Mouse (Mus musculus): ENCODE measurements around the gene Hoxc6. TPM values are rescaled to one million over a fixed set of nuclear protein-coding genes. Genes with fewer than 3 reads are reported as not detected.

Gene Hoxc6
- polyA plus RNA-seq, 1 experiment from 2014 or later, result 0.17 TPM

GRCm38 (mm10) chr15:103028916-103029512 lies 31.0 kb downstream of the Hoxc6 start:
- H3K9ac ChIP-seq (replicated peaks; ENCODE audit: low read length), result no peak overlapping the region

DNA sequence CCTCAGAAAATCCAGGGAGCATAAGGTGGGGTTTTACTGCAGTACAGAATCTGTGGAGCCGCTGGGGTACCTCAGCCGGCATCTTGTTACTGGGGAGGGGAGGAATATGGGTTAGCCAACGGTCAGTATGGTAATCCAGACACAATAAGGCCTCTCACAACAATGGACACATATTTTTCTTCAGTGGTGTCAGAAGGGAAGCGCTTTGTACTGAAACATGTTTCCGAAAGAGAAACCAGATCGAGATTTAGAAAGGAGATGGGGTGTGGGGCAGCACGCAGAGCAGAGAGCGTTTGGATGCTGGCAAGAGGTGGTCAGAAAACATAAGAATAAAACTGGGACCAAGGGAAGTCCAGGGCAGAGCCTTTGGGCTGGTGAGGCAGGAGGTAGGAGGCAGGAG lies 32.1 kb downstream of the Hoxc6 start:
- Histone ChIP-seq H3K4me3 (ENCODE audit: low read depth, low read length) (no peak overlapping the region), H3K9ac (replicated peaks; ENCODE audit: low read length) (no peak overlapping the region), H3K9me3 (replicated peaks; ENCODE audit: control insufficient read depth, low read length) (no peaks in the 10 kb centered on the region), H3K27me3 (ENCODE audit: control insufficient read depth, insufficient read depth, low read length) (peaks cover 93% of the 10 kb centered on the region), H3K4me2 (ENCODE audit: low read depth, low read length) (no peak overlapping the region), H3K4me1 (ENCODE audit: control insufficient read depth, insufficient read depth, low read length) (no peaks in the 10 kb centered on the region), H3K36me3 (replicated peaks; ENCODE audit: control insufficient read depth, insufficient read depth, low read depth, low read length) (no peaks in the 10 kb centered on the region), H3K27ac (replicated peaks; ENCODE audit: low read depth, low read length) (no peak overlapping the region)
- ATAC-seq (replicated peaks; ENCODE audit: insufficient number of reproducible peaks, low FRiP score, low TSS enrichment, low read depth), result no peak
- WGBS, result 2% methylated on average over 8 of the region's 8 CpGs
- no peak for DNase-seq (ENCODE audit: low spot score)

More at GRCm38 (mm10) chr15:103028916-103029512, 31.0 kb downstream of the Hoxc6 start:
- Histone ChIP-seq H3K36me3 (replicated peaks; ENCODE audit: control insufficient read depth, insufficient read depth, low read depth, low read length) (no peaks in the 10 kb centered on the region), H3K4me3 (ENCODE audit: low read depth, low read length) (no peak overlapping the region), H3K27me3 (ENCODE audit: control insufficient read depth, insufficient read depth, low read length) (peaks cover 93% of the 10 kb centered on the region), H3K4me2 (ENCODE audit: low read depth, low read length) (no peak overlapping the region), H3K9me3 (replicated peaks; ENCODE audit: control insufficient read depth, low read length) (no peaks in the 10 kb centered on the region), H3K27ac (replicated peaks; ENCODE audit: low read depth, low read length) (no peak overlapping the region), H3K4me1 (ENCODE audit: control insufficient read depth, insufficient read depth, low read length) (no peaks in the 10 kb centered on the region)
- 7% methylated on average over 9 of the region's 9 CpGs for WGBS
- DNase-seq (ENCODE audit: low spot score) (no peak), ATAC-seq (replicated peaks; ENCODE audit: insufficient number of reproducible peaks, low FRiP score, low TSS enrichment, low read depth) (no peak)

DNA sequence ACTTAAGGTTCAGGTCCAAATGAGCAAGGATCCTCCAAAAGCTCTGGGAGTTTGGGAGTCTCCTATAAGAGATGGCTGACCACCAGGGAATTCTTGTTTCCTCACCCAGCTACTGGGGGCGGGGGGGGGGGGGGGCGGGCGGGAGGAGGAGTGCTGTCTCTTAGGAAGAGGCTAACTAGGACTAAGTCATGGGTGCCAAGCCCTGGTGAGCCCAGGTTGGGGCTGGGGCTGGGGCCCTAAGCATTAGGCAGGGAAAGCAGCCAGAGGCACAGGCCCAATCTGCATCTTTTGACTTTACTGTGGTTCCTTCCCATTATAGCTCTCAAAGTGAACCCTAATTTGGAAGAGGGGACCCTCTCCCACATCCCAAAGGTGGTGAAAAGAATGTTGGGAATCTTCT lies 34.1 kb downstream of the Hoxc6 start:
- no peak overlapping the region for H3K4me2 ChIP-seq (ENCODE audit: low read depth, low read length)
- ATAC-seq (replicated peaks; ENCODE audit: insufficient number of reproducible peaks, low FRiP score, low TSS enrichment, low read depth) (no peak), DNase-seq (ENCODE audit: low spot score) (no peak)
- no peaks in the 10 kb centered on the region for H3K9me3 ChIP-seq (replicated peaks; ENCODE audit: control insufficient read depth, low read length)
- H3K9ac ChIP-seq (replicated peaks; ENCODE audit: low read length), result no peak overlapping the region
- H3K27ac ChIP-seq (replicated peaks; ENCODE audit: low read depth, low read length), result no peak overlapping the region
- no CpG with 5 or more reads among the region's 3 CpGs for WGBS
- H3K4me3 ChIP-seq (ENCODE audit: low read depth, low read length), result no peak overlapping the region
- H3K4me1 ChIP-seq (ENCODE audit: control insufficient read depth, insufficient read depth, low read length), result no peaks in the 10 kb centered on the region
- H3K27me3 ChIP-seq (ENCODE audit: control insufficient read depth, insufficient read depth, low read length), result peaks cover 92% of the 10 kb centered on the region
- H3K36me3 ChIP-seq (replicated peaks; ENCODE audit: control insufficient read depth, insufficient read depth, low read depth, low read length), result no peaks in the 10 kb centered on the region

GRCm38 (mm10) chr15:103032646-103033575 lies 34.9 kb downstream of the Hoxc6 start:
- ATAC-seq (replicated peaks; ENCODE audit: insufficient number of reproducible peaks, low FRiP score, low TSS enrichment, low read depth) (no peak), DNase-seq (ENCODE audit: low spot score) (no peak)
- Histone ChIP-seq H3K9ac (replicated peaks; ENCODE audit: low read length) (no peak overlapping the region), H3K9me3 (replicated peaks; ENCODE audit: control insufficient read depth, low read length) (no peaks in the 10 kb centered on the region), H3K27ac (replicated peaks; ENCODE audit: low read depth, low read length) (no peak overlapping the region), H3K27me3 (ENCODE audit: control insufficient read depth, insufficient read depth, low read length) (peaks cover 92% of the 10 kb centered on the region), H3K36me3 (replicated peaks; ENCODE audit: control insufficient read depth, insufficient read depth, low read depth, low read length) (no peaks in the 10 kb centered on the region), H3K4me1 (ENCODE audit: control insufficient read depth, insufficient read depth, low read length) (no peaks in the 10 kb centered on the region), H3K4me2 (ENCODE audit: low read depth, low read length) (no peak overlapping the region), H3K4me3 (ENCODE audit: low read depth, low read length) (no peak overlapping the region)
- WGBS, result under 1% methylated on average over 26 of the region's 26 CpGs

DNA sequence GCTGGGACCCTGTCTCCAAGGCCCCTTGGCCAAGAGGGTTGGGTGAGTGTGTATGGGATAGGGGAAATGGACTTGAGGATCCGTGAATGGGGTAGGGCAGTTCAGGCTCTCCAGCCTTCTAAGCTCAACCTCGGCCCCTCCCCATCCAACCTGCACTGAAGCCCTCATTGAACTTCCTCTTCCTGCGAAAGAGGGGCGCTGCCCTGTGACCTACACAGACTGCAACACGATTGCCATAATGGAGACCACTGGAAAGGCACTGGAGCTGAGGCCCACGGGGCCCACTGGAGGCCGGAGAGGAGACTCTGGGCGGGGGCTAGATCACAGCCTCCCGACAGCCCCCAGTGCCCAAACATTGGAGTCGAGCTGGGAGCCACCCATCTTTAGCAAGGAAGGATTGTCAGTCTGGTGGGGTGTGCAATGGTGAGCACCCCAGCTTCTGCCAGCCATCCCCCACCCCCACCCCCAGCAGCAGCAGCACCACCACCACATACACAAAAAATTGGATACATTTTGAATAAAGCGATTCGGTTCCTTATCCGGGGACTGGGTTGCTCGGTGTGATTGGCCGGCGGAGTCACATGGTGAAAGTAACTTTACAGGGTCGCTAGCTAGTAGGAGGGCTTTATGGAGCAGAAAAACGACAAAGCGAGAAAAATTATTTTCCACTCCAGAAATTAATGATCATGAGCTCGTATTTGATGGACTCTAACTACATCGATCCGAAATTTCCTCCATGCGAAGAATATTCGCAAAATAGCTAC lies 36.2 kb downstream of the Hoxc6 start:
- no peak overlapping the region for H3K4me2 ChIP-seq (ENCODE audit: low read depth, low read length)

DNA sequence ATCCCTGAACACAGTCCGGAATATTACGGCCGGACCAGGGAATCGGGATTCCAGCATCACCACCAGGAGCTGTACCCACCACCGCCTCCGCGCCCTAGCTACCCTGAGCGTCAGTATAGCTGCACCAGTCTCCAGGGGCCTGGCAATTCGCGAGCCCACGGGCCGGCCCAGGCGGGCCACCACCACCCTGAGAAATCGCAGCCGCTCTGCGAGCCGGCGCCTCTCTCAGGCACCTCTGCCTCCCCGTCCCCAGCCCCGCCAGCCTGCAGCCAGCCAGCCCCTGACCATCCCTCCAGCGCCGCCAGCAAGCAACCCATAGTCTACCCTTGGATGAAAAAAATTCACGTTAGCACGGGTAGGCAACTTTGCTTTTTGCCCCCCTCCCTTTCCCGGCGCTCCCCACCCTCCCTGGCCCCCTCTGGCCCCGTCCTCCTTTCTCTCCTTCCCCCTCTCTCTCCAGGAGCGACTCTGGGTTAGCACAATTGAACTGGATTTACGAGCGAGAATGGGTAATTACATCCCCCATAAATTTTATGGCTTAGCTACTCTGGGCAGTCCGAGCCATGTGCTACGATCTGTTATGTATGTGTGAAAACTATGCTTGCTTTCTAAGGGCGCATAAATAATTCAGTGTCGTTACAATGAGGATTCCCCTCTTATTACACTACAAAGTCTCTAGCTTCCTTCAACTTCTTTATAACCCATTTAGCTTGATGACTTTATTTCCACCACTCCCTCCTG lies 36.9 kb downstream of the Hoxc6 start:
- ATAC-seq (replicated peaks; ENCODE audit: insufficient number of reproducible peaks, low FRiP score, low TSS enrichment, low read depth) (no peak), DNase-seq (ENCODE audit: low spot score) (no peak)
- Histone ChIP-seq H3K4me3 (ENCODE audit: low read depth, low read length) (peak overlapping the region; percentile 7; the same call in 1 of the 2 replicates), H3K36me3 (replicated peaks; ENCODE audit: control insufficient read depth, insufficient read depth, low read depth, low read length) (no peaks in the 10 kb centered on the region), H3K9ac (replicated peaks; ENCODE audit: low read length) (no peak overlapping the region), H3K27ac (replicated peaks; ENCODE audit: low read depth, low read length) (no peak overlapping the region), H3K27me3 (ENCODE audit: control insufficient read depth, insufficient read depth, low read length) (peaks cover 93% of the 10 kb centered on the region), H3K4me1 (ENCODE audit: control insufficient read depth, insufficient read depth, low read length) (no peaks in the 10 kb centered on the region), H3K4me2 (ENCODE audit: low read depth, low read length) (no peak overlapping the region), H3K9me3 (replicated peaks; ENCODE audit: control insufficient read depth, low read length) (no peaks in the 10 kb centered on the region)
- 1% methylated on average over 34 of the region's 34 CpGs for WGBS

More for the DNA sequence above, 36.2 kb downstream of the Hoxc6 start:
- no peaks in the 10 kb centered on the region for H3K9me3 ChIP-seq (replicated peaks; ENCODE audit: control insufficient read depth, low read length)
- H3K4me1 ChIP-seq (ENCODE audit: control insufficient read depth, insufficient read depth, low read length), result no peaks in the 10 kb centered on the region
- under 1% methylated on average over 24 of the region's 24 CpGs for WGBS
- H3K27me3 ChIP-seq (ENCODE audit: control insufficient read depth, insufficient read depth, low read length), result peaks cover 92% of the 10 kb centered on the region
- no peak for DNase-seq (ENCODE audit: low spot score)
- ATAC-seq (replicated peaks; ENCODE audit: insufficient number of reproducible peaks, low FRiP score, low TSS enrichment, low read depth), result no peak
- H3K9ac ChIP-seq (replicated peaks; ENCODE audit: low read length), result no peak overlapping the region
- no peaks in the 10 kb centered on the region for H3K36me3 ChIP-seq (replicated peaks; ENCODE audit: control insufficient read depth, insufficient read depth, low read depth, low read length)
- peak overlapping the region; percentile 7; the same call in 1 of the 2 replicates for H3K4me3 ChIP-seq (ENCODE audit: low read depth, low read length)
- no peak overlapping the region for H3K27ac ChIP-seq (replicated peaks; ENCODE audit: low read depth, low read length)

- Histone ChIP-seq H3K27ac (replicated peaks; ENCODE audit: low read depth, low read length) (no peak overlapping the region), H3K4me1 (ENCODE audit: control insufficient read depth, insufficient read depth, low read length) (no peaks in the 10 kb centered on the region), H3K9ac (replicated peaks; ENCODE audit: low read length) (no peak overlapping the region), H3K27me3 (ENCODE audit: control insufficient read depth, insufficient read depth, low read length) (peaks cover 93% of the 10 kb centered on the region), H3K4me3 (ENCODE audit: low read depth, low read length) (no peak overlapping the region), H3K9me3 (replicated peaks; ENCODE audit: control insufficient read depth, low read length) (no peaks in the 10 kb centered on the region), H3K4me2 (ENCODE audit: low read depth, low read length) (no peak overlapping the region), H3K36me3 (replicated peaks; ENCODE audit: control insufficient read depth, insufficient read depth, low read depth, low read length) (no peaks in the 10 kb centered on the region)
- 0% methylated on average over 14 of the region's 14 CpGs for WGBS
- DNase-seq (ENCODE audit: low spot score) (no peak), ATAC-seq (replicated peaks; ENCODE audit: insufficient number of reproducible peaks, low FRiP score, low TSS enrichment, low read depth) (no peak)
These were observed 37.5 kb downstream of the Hoxc6 start for GRCm38 (mm10) chr15:103035548-103035881.
